Mouse (Mus musculus) liver, adult (tissue): Measurements from ENCODE around the gene Ntsr1.

Source experiments
- GATA4 ChIP-seq: IDR thresholded peaks from 2 replicates; pipeline ENCODE4 v1.6.1; 2014; ENCODE audit warnings: mild to moderate bottlenecking, low read length; ENCODE audit not compliant: insufficient replicate concordance

Gene Ntsr1

GRCm38 (mm10) chr2:180499741-180500140 lies at the start of gene Ntsr1:
Gene Ntsr1 (plus strand): TSS chr2:180499976.
- no peak for TF ChIP-seq GATA4

- TF ChIP-seq GATA4, result no peak
Observed at GRCm38 (mm10) chr2:180450529-180450928, 49.2 kb upstream of the Ntsr1 start.

- TF ChIP-seq GATA4, result no peak
Observed at GRCm38 (mm10) chr2:180455723-180456698, 43.8 kb upstream of the Ntsr1 start, which contains the start of gene Slco4a1. Gene Slco4a1 (plus strand): TSS chr2:180456245.

- TF ChIP-seq GATA4, result no peak
Observed at GRCm38 (mm10) chr2:180456705-180457104, 43.1 kb upstream of the Ntsr1 start.

GRCm38 (mm10) chr2:180457680-180458079 lies 42.1 kb upstream of the Ntsr1 start:
- no peak for TF ChIP-seq GATA4

- TF ChIP-seq GATA4, result no peak
Observed at GRCm38 (mm10) chr2:180459437-180459836, 40.3 kb upstream of the Ntsr1 start.

GRCm38 (mm10) chr2:180460801-180461200 lies 39.0 kb upstream of the Ntsr1 start:
- no peak for TF ChIP-seq GATA4

- no peak for TF ChIP-seq GATA4
Observed at GRCm38 (mm10) chr2:180462593-180462992, 37.2 kb upstream of the Ntsr1 start.

GRCm38 (mm10) chr2:180466505-180466904 lies 33.3 kb upstream of the Ntsr1 start:
- TF ChIP-seq GATA4, result no peak

GRCm38 (mm10) chr2:180468871-180469270 lies 30.9 kb upstream of the Ntsr1 start:
- TF ChIP-seq GATA4, result no peak

GRCm38 (mm10) chr2:180469768-180470167 lies 30.0 kb upstream of the Ntsr1 start:
- TF ChIP-seq GATA4, result no peak

GRCm38 (mm10) chr2:180472306-180473079 lies 27.3 kb upstream of the Ntsr1 start:
- TF ChIP-seq GATA4, result no peak

GRCm38 (mm10) chr2:180473080-180473440 lies 26.7 kb upstream of the Ntsr1 start:
- no peak for TF ChIP-seq GATA4

- TF ChIP-seq GATA4, result no peak
Observed at GRCm38 (mm10) chr2:180474864-180475263, 24.9 kb upstream of the Ntsr1 start.

- no peak for TF ChIP-seq GATA4
Observed at GRCm38 (mm10) chr2:180482274-180482673, 17.5 kb upstream of the Ntsr1 start.

- TF ChIP-seq GATA4, result no peak
Observed at GRCm38 (mm10) chr2:180484882-180485281, 14.9 kb upstream of the Ntsr1 start.
